Mouse (Mus musculus) heart, embryonic 12.5 days (tissue): ENCODE measurements around the gene Cic. TPM values are rescaled to one million over a fixed set of nuclear protein-coding genes. Genes with fewer than 3 reads are reported as not detected.
"Not testable (repeated sequence)": the region's sequence is repeated elsewhere in the genome, so short reads cannot be mapped to it uniquely, and the experiment has no call there.

Source experiments
- ATAC-seq: fragments of 200-750 bp; cut with Nextera tagmentation; 2 replicates; pipeline ENCODE4 v1.8.0; 2017; ENCODE audit warnings: moderate TSS enrichment, moderate library complexity; ENCODE audit not compliant: insufficient number of reproducible peaks, low FRiP score
- H3K27ac ChIP-seq: fragments of 300-500 bp; sonication (generic); 2 replicates; pipeline ENCODE4 v1.5.1; 2016; ENCODE audit warnings: mild to moderate bottlenecking, moderate library complexity; ENCODE audit not compliant: poor library complexity, severe bottlenecking
- H3K27me3 ChIP-seq: fragments of 300-500 bp; sonication (generic); replicated peaks from 2 replicates; pipeline ENCODE4 v1.6.1; 2016; ENCODE audit warnings: mild to moderate bottlenecking, moderate library complexity
- H3K36me3 ChIP-seq: fragments of 300-500 bp; sonication (generic); 2 replicates; pipeline ENCODE4 v1.6.1; 2016; ENCODE audit warnings: mild to moderate bottlenecking, moderate library complexity
- H3K4me1 ChIP-seq: fragments of 300-500 bp; sonication (generic); replicated peaks from 2 replicates; pipeline ENCODE4 v1.6.1; 2016; ENCODE audit warnings: mild to moderate bottlenecking
- H3K4me2 ChIP-seq: fragments of 300-500 bp; sonication (generic); 2 replicates; pipeline ENCODE4 v1.6.1; 2016; ENCODE audit warnings: mild to moderate bottlenecking, moderate library complexity
- H3K4me3 ChIP-seq: fragments of 300-500 bp; sonication (generic); 2 replicates; pipeline ENCODE4 v1.5.1; 2016; ENCODE audit warnings: mild to moderate bottlenecking
- H3K9ac ChIP-seq: fragments of 300-500 bp; sonication (generic); 2 replicates; pipeline ENCODE4 v1.6.1; 2016; ENCODE audit warnings: mild to moderate bottlenecking, moderate library complexity
- H3K9me3 ChIP-seq: fragments of 300-500 bp; sonication (generic); replicated peaks from 2 replicates; pipeline ENCODE4 v1.6.1; 2016; ENCODE audit warnings: mild to moderate bottlenecking, moderate library complexity
- WGBS: fragments of 180-500 bp; shearing (Covaris S2); methylation state at CpG from one replicate; pipeline ENCODE4 v1.1.7; 2016; 5-methylcytosine and 5-hydroxymethylcytosine counted together
- polyA plus RNA-seq: library from polyadenylated mRNA; unstranded; fragments of >200 nt; fragmentation: Nextera tagmentation; extraction: Ambion mirVana; gene quantifications from 2 replicates; pipeline ENCODE4 v1.2.1, GENCODE M21; 2016

The Cic gene
- polyA plus RNA-seq, 1 experiment from 2014 or later, result 28.8 TPM

DNA sequence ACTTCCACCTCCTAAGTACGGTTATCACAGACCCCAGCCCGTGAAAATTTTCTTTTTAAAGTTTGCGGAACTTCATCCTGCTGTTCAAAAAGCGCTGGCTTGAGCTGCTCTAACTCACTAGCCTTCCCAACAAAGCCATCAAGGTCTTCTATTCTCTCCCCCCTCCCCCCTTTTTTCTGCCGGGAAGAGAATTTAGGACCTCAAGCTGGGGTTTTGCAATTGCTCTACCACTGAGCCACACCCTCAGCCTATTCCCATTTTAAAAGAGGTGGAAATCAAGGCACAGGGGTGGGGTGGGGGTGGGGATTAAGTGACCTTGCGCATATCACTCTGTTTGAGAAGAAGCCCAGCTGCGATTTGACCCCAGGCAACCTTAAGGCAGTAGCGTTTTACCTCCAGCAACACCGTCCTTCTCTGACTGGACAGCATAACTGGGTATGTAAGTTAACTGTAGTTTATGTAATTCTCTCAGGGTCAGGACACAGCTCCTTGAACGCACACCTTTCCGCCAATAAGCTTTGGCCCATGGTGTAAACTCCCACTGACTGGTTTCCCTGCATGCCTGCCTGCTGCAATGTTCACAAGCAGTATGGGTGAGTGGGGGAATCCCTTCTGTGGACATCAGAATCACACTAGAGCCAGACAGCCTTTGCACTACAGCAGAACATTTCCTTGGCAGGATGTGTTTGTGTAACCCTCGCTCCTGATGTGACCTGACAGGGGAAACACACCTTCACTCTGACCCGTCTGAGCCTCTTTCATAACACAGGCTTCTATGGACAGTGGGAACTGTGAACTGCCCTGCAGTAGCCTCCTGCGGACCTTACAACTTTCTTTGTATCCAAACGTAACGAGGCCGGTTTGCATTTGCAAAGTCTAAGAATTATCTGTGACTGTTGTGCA, 3.3 kb upstream of the Cic start:
- Histone ChIP-seq H3K36me3 (no peaks in the 10 kb centered on the region), H3K9ac (no peak overlapping the region), H3K4me1 (peaks cover 11% of the 10 kb centered on the region), H3K4me2 (no peak overlapping the region), H3K27ac (no peak overlapping the region), H3K9me3 (no peaks in the 10 kb centered on the region), H3K4me3 (no peak overlapping the region), H3K27me3 (no peaks in the 10 kb centered on the region)
- ATAC-seq, result no peak
- WGBS, result 30% methylated on average over 17 of the region's 17 CpGs

DNA sequence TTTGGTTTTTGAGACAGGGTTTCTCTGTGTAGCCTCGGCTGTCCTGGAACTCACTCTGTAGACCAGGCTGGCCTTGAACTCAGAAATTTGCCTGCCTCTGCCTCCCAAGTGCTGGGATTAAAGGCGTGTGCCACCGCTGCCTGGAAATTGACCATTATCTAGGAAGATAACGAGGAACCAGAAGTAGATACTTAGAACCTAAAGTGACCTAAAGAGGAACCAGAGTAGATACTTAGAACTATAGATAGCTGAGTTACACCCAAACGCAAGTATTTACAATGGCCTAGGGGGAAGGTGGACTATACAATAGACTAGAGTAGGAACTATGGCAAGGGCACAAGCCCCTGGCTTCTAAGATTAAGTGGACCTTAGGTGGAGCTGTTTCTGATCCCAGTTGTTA, 1.8 kb upstream of the Cic start:
- H3K4me1 ChIP-seq, result peaks cover 24% of the 10 kb centered on the region
- not testable (repeated sequence) for H3K27me3 ChIP-seq, H3K4me3 ChIP-seq, H3K36me3 ChIP-seq, H3K4me2 ChIP-seq, H3K9ac ChIP-seq, ATAC-seq, H3K9me3 ChIP-seq, H3K27ac ChIP-seq
- 61% methylated on average over 5 of the region's 5 CpGs for WGBS

DNA sequence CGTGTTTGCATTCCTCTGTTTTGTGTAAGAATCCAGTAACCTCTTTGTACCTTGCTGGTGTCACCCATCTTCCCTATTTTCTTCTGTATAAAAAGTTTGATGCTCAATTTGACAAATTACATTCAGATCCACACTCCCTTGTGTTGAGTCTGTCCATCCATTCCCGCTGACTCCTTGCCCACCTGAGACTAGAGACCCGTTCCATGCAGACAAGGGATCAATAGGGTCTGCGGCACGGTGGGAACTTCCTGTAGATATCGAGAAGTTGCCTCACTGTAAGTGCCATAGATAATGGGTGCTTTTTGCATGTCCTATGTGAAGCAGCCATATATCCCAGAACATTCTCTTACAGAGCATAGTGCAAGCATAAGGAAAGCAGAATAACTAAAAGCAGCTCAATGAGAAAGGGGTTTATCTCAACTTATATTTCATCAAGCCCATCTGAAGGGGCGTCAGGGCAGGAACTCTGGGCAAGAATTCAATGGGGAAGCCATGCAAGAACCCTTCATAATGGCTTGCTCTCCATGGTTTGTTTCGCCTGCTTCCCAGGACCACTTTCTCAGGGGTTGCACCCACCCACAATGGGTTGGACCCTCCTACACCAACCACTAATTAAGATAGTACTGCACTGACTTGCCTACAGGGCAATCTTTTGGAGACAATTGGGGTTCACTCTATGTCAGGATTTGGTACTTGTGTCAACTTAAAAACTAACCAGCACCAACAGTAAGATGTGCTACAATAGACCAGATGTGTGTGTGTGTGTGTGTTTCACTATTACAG, 1.1 kb upstream of the Cic start:
- H3K4me3 ChIP-seq, result no peak overlapping the region
- no peaks in the 10 kb centered on the region for H3K9me3 ChIP-seq
- H3K9ac ChIP-seq, result no peak overlapping the region
- no peaks in the 10 kb centered on the region for H3K27me3 ChIP-seq
- H3K27ac ChIP-seq, result no peak overlapping the region
- no peak for ATAC-seq
- peak overlapping the region; percentile 67; the same call in 1 of the 2 replicates for H3K4me2 ChIP-seq
- 71% methylated on average over 8 of the region's 8 CpGs for WGBS
- H3K36me3 ChIP-seq, result peaks cover 7% of the 10 kb centered on the region
- peaks cover 24% of the 10 kb centered on the region for H3K4me1 ChIP-seq

DNA sequence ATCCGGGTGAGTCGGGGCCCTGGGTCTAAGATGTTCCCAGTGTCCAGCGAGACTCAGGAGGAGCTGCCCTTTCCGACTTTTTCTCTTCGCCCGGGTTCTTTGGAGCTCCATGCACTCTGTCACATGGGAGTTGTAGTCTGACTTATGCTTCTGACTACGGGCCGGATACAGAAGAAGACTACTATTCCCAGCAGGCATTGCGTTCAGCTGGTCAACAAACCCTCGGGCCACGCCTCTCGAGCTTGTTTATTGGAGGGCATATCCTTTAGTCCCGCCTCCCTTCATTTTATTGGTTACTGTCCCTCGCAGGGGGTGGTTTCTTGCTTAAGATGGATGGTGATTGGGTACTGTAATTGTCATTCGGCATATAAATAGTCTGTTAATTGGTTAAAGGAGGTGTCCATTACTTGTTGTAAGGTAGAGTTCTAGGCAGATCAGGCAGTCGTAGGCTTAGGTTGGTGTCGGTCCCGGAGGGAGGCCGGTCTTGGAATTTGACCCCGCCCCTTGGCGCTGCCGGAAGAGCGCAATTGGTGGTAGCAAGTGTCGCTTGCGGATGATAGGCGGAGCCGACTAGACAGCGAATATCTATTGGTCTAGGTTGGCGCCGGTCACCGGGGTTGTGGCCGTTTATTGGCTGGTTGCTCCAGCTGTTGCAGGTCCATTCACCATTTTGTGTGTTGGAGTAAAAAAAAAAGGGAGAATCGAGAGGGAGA, 403 bp downstream of the Cic start:
- Histone ChIP-seq H3K4me2 (peak overlapping the region; percentile 82), H3K4me1 (peaks cover 33% of the 10 kb centered on the region), H3K27ac (peak overlapping the region; percentile 85), H3K27me3 (no peaks in the 10 kb centered on the region), H3K4me3 (peak overlapping the region; percentile 93), H3K9me3 (no peaks in the 10 kb centered on the region), H3K36me3 (peaks cover 22% of the 10 kb centered on the region), H3K9ac (peak overlapping the region; percentile 97)
- ATAC-seq, result peak; percentile 93
- under 1% methylated on average over 33 of the region's 33 CpGs for WGBS

DNA sequence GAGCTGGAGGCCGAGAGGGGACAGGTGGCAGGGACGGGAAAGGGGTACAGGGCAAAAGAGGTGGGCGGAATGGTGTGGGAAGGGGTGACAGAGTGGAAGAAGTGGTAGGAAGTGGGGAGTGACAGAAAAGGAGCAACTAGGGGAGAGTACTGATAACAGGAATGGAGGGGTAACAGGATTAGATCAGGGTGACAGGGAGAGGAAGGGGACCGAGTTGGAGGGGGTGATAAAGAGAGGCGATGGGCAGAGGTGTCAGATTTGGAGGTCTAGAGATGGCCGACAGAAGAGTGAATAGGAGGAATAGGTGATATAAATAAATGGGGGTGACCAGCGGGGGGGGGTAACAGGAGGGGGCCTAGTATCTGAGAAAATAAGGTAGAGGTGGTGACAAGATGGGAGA, 1.1 kb downstream of the Cic start:
- WGBS, result 3% methylated on average over 7 of the region's 7 CpGs
- H3K4me1 ChIP-seq, result peaks cover 40% of the 10 kb centered on the region

DNA sequence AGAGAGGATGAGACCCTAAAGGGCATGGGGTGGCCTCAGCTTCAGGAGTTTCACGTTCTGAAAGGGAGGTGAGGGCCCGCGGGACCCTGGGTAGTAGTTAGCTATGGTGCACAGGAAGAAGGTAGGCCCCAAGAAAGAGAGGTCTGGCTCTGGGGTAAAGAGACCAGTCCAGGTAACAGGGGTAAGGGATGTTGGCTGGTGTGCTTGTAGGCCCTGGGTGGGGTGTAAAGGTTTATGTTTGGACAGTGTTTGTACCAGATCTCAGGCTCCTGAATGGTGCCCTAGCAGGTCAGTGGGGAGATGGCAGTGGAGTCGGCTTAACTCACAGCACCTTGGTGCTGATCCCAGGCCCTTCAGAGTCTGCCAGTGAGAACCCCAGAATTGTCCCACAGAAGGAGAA, 1.5 kb downstream of the Cic start:
- no peaks in the 10 kb centered on the region for H3K9me3 ChIP-seq
- H3K4me3 ChIP-seq, result peak overlapping the region; percentile 93
- H3K27me3 ChIP-seq, result no peaks in the 10 kb centered on the region
- H3K4me1 ChIP-seq, result peaks cover 44% of the 10 kb centered on the region
- peak overlapping the region; percentile 82 for H3K4me2 ChIP-seq
- WGBS, result 40% methylated on average over 4 of the region's 4 CpGs
- peak overlapping the region; percentile 97 for H3K9ac ChIP-seq
- ATAC-seq, result no peak
- peak overlapping the region; percentile 85 for H3K27ac ChIP-seq
- peaks cover 33% of the 10 kb centered on the region for H3K36me3 ChIP-seq

More for the DNA sequence above, 1.1 kb downstream of the Cic start:
- Histone ChIP-seq H3K27ac (peak overlapping the region; percentile 85), H3K4me2 (peak overlapping the region; percentile 82), H3K4me3 (peak overlapping the region; percentile 93), H3K36me3 (peaks cover 29% of the 10 kb centered on the region), H3K27me3 (no peaks in the 10 kb centered on the region), H3K9me3 (no peaks in the 10 kb centered on the region), H3K9ac (peak overlapping the region; percentile 97)
- no peak for ATAC-seq

DNA sequence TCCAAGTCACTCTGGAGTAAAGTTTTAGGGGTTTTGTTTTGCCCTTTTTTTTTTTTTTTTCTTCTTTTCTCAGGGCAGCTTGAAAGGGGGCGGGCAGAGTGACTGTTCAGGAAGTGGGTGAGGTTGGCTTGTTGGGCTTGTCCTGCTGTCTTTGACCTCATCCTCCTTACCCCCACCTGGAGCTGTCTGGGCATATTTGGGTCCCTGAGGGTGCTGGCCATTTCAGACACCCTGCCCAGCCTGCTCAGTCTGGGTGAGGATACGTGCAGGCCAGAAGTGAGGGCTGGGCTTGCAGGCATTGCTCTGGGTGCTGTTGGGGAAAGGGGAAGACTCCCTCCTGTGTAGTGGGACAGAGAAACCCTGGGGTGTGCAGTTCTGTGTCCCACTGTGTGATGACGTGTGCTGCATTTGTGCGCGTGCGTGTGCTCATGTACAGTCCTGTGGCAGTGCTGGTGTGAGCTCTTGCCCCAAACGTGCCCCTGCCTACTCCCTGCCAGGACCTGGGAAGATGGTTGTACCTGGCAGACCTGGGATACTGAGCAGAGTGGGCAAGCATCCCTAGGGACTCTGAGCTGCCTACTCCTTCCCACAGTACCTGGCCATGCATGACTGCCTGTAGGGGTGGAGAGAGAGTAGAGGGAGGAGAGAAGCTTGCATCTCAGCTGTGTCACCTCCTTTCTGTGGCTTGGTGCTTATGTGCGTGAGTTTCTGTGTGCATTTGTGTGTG, 2.2 kb downstream of the Cic start:
- H3K36me3 ChIP-seq, result peaks cover 34% of the 10 kb centered on the region

DNA sequence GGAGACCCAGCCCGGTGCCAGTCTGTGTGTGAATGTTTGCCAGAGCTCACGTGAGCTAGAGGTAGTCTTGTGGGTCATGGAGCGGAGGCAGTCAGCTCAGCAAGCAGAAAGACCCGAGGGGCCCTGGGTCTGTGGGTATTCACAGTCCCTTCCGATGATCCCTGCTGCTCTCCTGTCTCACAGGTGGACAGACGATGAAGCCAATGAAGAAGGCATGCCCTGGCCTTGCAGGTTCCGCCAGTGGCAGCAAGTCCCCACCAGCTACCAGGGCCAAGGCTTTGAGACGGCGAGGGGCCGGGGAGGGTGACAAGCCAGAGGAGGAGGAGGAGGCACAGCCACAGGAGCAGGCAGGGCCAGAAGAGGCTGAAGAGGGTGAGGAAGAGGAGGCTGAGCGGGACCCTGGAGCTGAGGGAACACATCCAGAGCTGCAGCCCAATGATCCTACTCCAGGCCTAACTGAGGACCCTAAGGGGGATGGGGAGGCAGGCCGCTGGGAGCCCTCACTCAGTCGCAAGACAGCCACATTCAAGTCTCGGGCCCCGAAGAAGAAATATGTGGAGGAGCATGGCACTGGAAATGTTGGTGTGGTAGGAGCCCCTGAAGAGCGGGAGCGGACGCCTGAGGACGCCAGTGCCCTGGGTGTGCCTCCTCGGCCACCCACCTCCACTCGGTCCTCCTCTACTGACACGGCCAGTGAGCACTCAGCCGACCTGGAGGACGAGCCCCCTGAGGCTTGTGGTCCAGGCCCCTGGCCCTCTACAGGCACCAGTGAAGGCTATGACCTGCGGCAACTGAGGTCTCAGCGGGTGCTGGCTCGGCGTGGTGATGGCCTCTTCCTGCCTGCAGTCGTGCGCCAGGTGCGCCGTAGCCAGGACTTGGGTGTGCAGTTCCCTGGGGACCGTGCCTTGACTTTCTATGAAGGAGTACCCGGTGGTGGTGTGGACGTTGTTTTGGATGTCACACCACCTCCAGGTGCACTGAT, 3.4 kb downstream of the Cic start:
- Histone ChIP-seq H3K4me3 (no peak overlapping the region), H3K9ac (no peak overlapping the region), H3K4me1 (peaks cover 63% of the 10 kb centered on the region), H3K27ac (no peak overlapping the region), H3K9me3 (no peaks in the 10 kb centered on the region), H3K4me2 (no peak overlapping the region), H3K27me3 (no peaks in the 10 kb centered on the region), H3K36me3 (peaks cover 39% of the 10 kb centered on the region)
- no peak for ATAC-seq
- 88% methylated on average over 35 of the region's 35 CpGs for WGBS

More for the DNA sequence above, 2.2 kb downstream of the Cic start:
- H3K4me2 ChIP-seq, result peak overlapping the region; percentile 82
- peak overlapping the region; percentile 93; the same call in 1 of the 2 replicates for H3K4me3 ChIP-seq
- H3K4me1 ChIP-seq, result peaks cover 51% of the 10 kb centered on the region
- WGBS, result 81% methylated on average over 8 of the region's 8 CpGs
- no peaks in the 10 kb centered on the region for H3K27me3 ChIP-seq
- ATAC-seq, result no peak
- no peaks in the 10 kb centered on the region for H3K9me3 ChIP-seq
- no peak overlapping the region for H3K27ac ChIP-seq
- H3K9ac ChIP-seq, result peak overlapping the region; percentile 97

DNA sequence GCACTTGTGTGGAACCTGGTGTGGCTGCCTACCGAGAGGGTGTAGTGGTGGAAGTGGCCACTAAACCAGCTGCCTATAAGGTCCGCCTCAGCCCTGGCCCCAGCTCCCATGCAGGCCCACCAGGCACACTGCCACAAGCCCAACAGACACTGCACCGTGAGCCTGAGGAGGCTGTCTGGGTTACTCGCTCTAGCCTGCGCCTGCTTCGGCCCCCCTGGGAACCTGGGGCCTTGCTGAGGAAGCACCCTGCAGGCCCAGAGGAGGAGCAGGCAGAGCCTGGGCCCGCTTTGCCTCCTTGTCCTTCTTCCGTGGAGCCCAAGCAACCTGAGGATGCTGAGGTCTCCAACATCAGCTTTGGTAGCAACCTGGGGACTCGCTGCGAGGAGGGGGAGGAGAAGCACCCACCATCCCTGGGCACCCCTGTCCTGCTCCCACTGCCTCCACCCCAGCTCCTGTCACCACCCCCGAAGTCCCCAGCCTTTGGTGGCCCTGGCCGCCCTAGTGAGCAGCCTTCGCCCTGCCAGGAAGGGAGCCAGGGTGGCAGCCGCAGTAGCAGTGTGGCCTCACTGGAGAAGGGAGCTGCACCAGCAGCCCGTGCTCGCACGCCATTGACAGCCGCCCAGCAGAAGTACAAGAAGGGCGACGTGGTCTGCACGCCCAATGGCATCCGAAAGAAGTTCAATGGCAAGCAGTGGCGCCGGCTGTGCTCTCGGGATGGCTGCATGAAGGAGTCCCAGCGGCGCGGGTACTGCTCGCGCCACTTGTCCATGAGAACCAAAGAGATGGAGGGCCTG, 4.3 kb downstream of the Cic start:
- no peak overlapping the region for H3K4me2 ChIP-seq

More for the DNA sequence above, 4.3 kb downstream of the Cic start:
- Histone ChIP-seq H3K4me3 (no peak overlapping the region), H3K4me1 (peaks cover 68% of the 10 kb centered on the region), H3K27ac (no peak overlapping the region), H3K36me3 (peaks cover 39% of the 10 kb centered on the region), H3K27me3 (no peaks in the 10 kb centered on the region), H3K9me3 (no peaks in the 10 kb centered on the region), H3K9ac (no peak overlapping the region; the same call in 1 of the 2 replicates)
- 83% methylated on average over 30 of the region's 30 CpGs for whole genome bisulfite sequencing
- no peak for ATAC-seq
